Mouse (Mus musculus) midbrain, embryonic 13.5 days (tissue): ENCODE data around the gene Tmem132c. TPM values are rescaled to one million over a fixed set of nuclear protein-coding genes. Genes with fewer than 3 reads are reported as not detected.
A peak's percentile ranks its signal among the peaks of the same experiment; 100 is the strongest.

Source experiments
- ATAC-seq: fragments of 200-750 bp; cut with Nextera tagmentation; 2 replicates; pipeline ENCODE4 v1.8.0; 2017; ENCODE audit warnings: mild to moderate bottlenecking, moderate TSS enrichment, moderate library complexity
- H3K27ac ChIP-seq: fragments of 300-500 bp; sonication (generic); 2 replicates; pipeline ENCODE4 v1.5.1; 2015; ENCODE audit warnings: inconsistent platforms, mild to moderate bottlenecking, moderate library complexity
- H3K27me3 ChIP-seq: fragments of 300-500 bp; sonication (generic); 2 replicates; pipeline ENCODE4 v1.6.1; 2015; ENCODE audit warnings: mild to moderate bottlenecking, inconsistent platforms
- H3K36me3 ChIP-seq: fragments of 300-500 bp; sonication (generic); 2 replicates; pipeline ENCODE4 v1.6.1; 2015; ENCODE audit warnings: mild to moderate bottlenecking, inconsistent platforms
- H3K4me1 ChIP-seq: fragments of 300-500 bp; sonication (generic); replicated peaks from 2 replicates; pipeline ENCODE4 v1.6.1; 2015; ENCODE audit warnings: inconsistent platforms
- H3K4me2 ChIP-seq: fragments of 300-500 bp; sonication (generic); replicated peaks from 2 replicates; pipeline ENCODE4 v1.6.1; 2015; ENCODE audit warnings: moderate library complexity, mild to moderate bottlenecking, inconsistent platforms
- H3K4me3 ChIP-seq: fragments of 300-500 bp; sonication (generic); replicated peaks from 2 replicates; pipeline ENCODE4 v1.5.1; 2015; ENCODE audit warnings: mild to moderate bottlenecking, inconsistent platforms
- H3K9ac ChIP-seq: fragments of 300-500 bp; sonication (generic); replicated peaks from 2 replicates; pipeline ENCODE4 v1.6.1; 2015; ENCODE audit warnings: mild to moderate bottlenecking, inconsistent platforms
- H3K9me3 ChIP-seq: fragments of 300-500 bp; sonication (generic); 2 replicates; pipeline ENCODE4 v1.6.1; 2016; ENCODE audit warnings: mild to moderate bottlenecking, inconsistent platforms
- WGBS: fragments of 180-500 bp; shearing (Covaris S2); methylation state at CpG from one replicate; pipeline ENCODE4 v1.1.7; 2015; 5-methylcytosine and 5-hydroxymethylcytosine counted together
- polyA plus RNA-seq: library from polyadenylated mRNA; unstranded; fragments of >200 nt; fragmentation: Nextera tagmentation; extraction: Ambion mirVana; gene quantifications from 2 replicates; pipeline ENCODE4 v1.2.1, GENCODE M21; 2015

Tmem132c gene
- polyA plus RNA-seq, 1 experiment from 2014 or later, result 11.2 TPM

DNA sequence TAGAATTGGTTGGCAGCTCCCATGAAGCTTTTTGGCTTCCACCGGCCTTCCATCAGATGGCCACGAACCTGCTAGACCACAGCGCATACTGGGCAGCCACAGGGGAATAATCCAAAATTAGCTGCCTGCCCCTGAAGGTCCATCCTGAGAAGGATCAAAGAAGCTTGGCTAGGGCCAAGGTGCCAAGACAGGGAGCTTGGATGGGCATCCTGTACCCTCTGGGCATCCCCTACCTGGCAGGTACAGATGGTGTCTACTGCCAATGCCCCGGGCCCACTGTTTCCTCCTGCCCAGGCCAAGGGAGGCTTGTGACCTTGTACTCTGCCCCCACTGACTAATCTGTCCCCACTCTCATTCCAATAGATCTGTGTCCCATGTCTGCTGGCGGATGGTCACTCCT, 195.2 kb downstream of the Tmem132c start:
- no peaks in the 10 kb centered on the region for H3K27me3 ChIP-seq
- no peak overlapping the region for H3K4me3 ChIP-seq
- H3K4me1 ChIP-seq, result peaks cover 3% of the 10 kb centered on the region
- no peaks in the 10 kb centered on the region for H3K9me3 ChIP-seq
- 92% methylated on average over 5 of the region's 5 CpGs for WGBS
- no peak for ATAC-seq
- H3K4me2 ChIP-seq, result no peak overlapping the region
- H3K36me3 ChIP-seq, result no peaks in the 10 kb centered on the region
- no peak overlapping the region for H3K27ac ChIP-seq
- no peak overlapping the region for H3K9ac ChIP-seq

DNA sequence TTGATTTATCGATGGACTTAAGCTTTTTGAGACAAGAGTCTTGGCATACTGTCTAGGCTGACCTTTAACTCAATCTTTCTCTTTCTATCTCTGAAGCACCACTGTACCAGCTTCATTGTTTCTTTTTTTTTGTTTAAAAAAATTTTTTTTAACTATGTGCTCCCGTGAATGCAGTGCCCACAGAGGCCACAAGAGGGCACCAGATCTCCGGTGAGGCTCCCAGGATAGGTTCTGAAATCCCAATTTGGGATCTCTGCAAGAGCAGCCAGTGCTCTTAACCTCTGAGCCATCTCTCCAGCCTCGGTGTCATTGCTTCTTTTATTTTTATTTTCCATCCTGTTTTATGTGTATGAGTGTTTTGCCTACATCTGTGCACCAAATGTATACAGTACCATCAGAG, 197.0 kb downstream of the Tmem132c start:
- Histone ChIP-seq H3K9ac (no peak overlapping the region), H3K27me3 (no peaks in the 10 kb centered on the region)
- no peak for ATAC-seq

DNA sequence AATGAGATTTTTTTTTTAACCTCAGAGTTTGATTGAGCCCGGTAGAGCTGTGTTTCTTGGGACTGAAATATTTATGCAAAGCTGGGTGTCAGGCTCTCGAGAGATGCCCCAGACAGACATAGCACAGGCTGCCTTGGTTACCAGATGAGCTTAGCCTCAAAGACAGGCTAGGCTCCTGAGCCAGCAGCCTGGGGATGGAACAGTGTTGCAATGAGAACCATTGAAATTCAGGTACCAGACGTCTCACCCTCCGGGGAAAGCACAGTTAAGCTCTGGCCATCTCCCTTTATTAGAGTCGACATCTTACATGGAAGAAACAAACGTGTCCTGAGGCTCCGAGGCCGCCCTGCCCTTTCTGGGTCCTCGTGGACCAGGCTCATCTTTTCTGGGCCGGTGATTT, 200.4 kb downstream of the Tmem132c start:
- H3K4me3 ChIP-seq, result no peak overlapping the region
- 18% methylated on average over 10 of the region's 10 CpGs for WGBS
- ATAC-seq, result peak; percentile 76
- no peaks in the 10 kb centered on the region for H3K27me3 ChIP-seq
- H3K4me1 ChIP-seq, result peaks cover 11% of the 10 kb centered on the region
- H3K9ac ChIP-seq, result no peak overlapping the region
- no peaks in the 10 kb centered on the region for H3K36me3 ChIP-seq
- 0 out of 2 replicates have a peak overlapping the region, but pooled peaks have one; percentile 32 for H3K27ac ChIP-seq
- no peaks in the 10 kb centered on the region for H3K9me3 ChIP-seq
- no peak overlapping the region for H3K4me2 ChIP-seq

More for the DNA sequence above, 197.0 kb downstream of the Tmem132c start:
- Histone ChIP-seq H3K27ac (no peak overlapping the region), H3K4me1 (peaks cover 11% of the 10 kb centered on the region), H3K4me2 (no peak overlapping the region), H3K36me3 (no peaks in the 10 kb centered on the region), H3K9me3 (no peaks in the 10 kb centered on the region), H3K4me3 (no peak overlapping the region)
- 93% methylated on average over 4 of the region's 4 CpGs for WGBS

DNA sequence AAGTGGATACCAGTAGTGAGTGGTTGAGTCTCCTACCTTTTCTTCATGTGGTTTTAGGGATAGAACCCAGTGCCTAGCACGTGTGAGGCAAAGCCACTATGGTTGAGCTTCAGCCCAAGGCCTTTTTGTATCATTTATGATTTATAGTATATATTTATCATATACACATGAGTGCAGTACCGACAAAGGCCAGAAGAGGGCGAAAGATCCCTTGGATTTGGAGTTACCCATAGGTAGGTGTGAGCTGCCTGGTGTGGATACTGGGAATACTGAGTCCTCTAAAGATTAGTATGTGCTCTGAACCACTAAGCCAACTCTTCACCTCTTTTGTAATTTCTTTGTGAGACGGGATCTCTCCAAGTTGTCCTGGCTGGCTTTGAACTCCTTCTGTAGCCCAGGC, 212.0 kb downstream of the Tmem132c start:
- Histone ChIP-seq H3K4me3 (no peak overlapping the region), H3K27ac (no peak overlapping the region), H3K4me2 (no peak overlapping the region), H3K4me1 (no peaks in the 10 kb centered on the region), H3K9ac (no peak overlapping the region), H3K36me3 (no peaks in the 10 kb centered on the region), H3K9me3 (no peaks in the 10 kb centered on the region; the same call in 1 of the 2 replicates), H3K27me3 (no peaks in the 10 kb centered on the region)
- ATAC-seq, result no peak
- 31% methylated on average over 4 of the region's 4 CpGs for WGBS

DNA sequence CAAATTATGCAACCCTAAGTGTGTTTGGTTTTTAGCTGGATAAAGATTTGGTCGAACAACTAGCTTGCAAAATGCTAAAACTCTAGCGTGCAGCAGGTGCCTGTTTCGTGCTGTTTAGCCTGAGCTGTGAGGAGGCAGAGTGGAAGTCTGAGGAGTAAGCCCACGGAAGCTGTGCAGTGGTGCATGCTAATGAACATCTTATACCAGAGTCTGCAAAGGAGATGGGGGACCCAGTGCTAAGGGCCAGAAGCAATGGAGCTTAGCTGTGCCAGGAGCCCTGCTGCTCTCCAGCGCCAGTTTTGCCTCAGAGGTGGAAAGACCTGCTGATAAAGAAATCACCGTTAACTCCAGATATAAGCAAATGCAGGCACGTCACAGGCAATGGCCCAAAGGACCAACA, 212.5 kb downstream of the Tmem132c start:
- no peak for ATAC-seq
- Histone ChIP-seq H3K4me1 (no peaks in the 10 kb centered on the region), H3K27me3 (no peaks in the 10 kb centered on the region), H3K4me3 (no peak overlapping the region), H3K9ac (no peak overlapping the region), H3K4me2 (no peak overlapping the region), H3K36me3 (no peaks in the 10 kb centered on the region), H3K9me3 (no peaks in the 10 kb centered on the region), H3K27ac (no peak overlapping the region)
- 66% methylated on average over 7 of the region's 7 CpGs for WGBS

DNA sequence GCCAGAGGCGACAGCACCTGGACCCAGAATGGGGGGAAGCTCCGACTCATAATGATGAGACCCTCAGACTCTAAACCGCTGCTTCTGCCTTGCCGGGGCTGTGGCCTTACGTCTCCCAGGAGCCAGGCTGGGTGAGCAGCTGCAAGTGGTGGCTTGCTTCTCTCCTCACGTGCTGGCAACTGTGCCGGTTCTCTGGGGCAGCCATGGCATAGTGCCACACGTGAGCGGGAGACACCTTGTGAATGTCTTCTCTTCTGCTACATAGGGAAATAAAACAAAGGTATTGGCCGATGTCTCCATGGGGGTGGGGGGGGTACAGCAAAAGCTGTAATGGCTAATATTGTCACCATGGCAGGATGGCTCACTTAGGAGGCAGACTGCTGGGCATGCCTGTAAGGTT, 214.5 kb downstream of the Tmem132c start:
- Histone ChIP-seq H3K4me2 (no peak overlapping the region), H3K36me3 (no peaks in the 10 kb centered on the region), H3K4me3 (no peak overlapping the region), H3K9me3 (no peaks in the 10 kb centered on the region), H3K4me1 (no peaks in the 10 kb centered on the region), H3K27me3 (no peaks in the 10 kb centered on the region), H3K9ac (no peak overlapping the region), H3K27ac (no peak overlapping the region)
- 86% methylated on average over 10 of the region's 10 CpGs for WGBS
- no peak for ATAC-seq

DNA sequence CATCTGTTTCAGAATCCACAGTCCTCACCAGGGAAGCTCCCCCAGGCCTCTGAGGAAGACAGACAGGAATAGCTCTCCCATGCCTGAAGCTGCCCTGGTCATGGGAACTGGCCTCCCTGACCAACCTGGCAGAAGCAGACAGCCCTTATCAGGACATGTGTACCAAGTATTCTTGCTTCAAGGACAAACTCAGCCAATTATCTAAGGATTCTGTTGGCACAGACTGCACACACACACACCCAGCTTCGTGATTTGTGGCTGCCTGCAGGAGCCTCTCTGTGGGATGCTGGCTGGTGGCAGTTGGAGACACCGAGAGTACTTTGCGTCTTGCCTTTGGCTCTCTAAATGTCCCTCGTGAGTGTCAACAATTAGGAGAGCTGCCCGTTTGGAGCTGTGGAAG, 226.5 kb downstream of the Tmem132c start:
- Histone ChIP-seq H3K9ac (no peak overlapping the region), H3K36me3 (no peaks in the 10 kb centered on the region), H3K4me2 (no peak overlapping the region), H3K27me3 (0 out of 2 replicates have a peak, but pooled peaks cover 5% of the 10 kb centered on the region), H3K4me1 (peaks cover 9% of the 10 kb centered on the region; the same call in 1 of the 2 replicates), H3K4me3 (no peak overlapping the region), H3K27ac (no peak overlapping the region), H3K9me3 (no peaks in the 10 kb centered on the region)
- ATAC-seq, result no peak
- 52% methylated on average over 5 of the region's 5 CpGs for WGBS

DNA sequence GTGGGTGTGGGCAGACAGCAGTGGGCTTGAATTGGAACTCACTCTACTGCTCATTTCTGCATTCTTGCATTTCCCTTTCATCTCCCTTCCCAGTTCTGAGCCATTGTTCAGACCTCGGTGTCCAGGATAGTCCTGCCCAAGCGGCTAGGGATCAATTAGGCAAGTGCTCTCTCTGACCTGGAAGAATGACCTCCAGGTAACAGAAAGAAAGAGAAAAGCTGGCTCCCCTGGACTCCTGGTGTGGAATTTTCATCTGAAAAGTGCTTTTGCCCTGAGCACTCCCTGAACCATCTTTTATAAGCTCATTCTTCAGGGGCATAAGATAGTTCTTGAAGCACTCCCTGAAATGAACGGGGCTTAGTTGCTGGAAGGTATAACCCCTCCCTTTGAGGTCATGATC, 228.7 kb downstream of the Tmem132c start:
- H3K4me2 ChIP-seq, result no peak overlapping the region
- no peaks in the 10 kb centered on the region for H3K9me3 ChIP-seq
- no peak overlapping the region for H3K4me3 ChIP-seq
- no peaks in the 10 kb centered on the region for H3K36me3 ChIP-seq
- H3K27ac ChIP-seq, result no peak overlapping the region
- ATAC-seq, result no peak
- 0 out of 2 replicates have a peak, but pooled peaks cover 5% of the 10 kb centered on the region for H3K27me3 ChIP-seq
- 14% methylated on average over 3 of the region's 3 CpGs for WGBS
- H3K9ac ChIP-seq, result no peak overlapping the region
- H3K4me1 ChIP-seq, result peaks cover 9% of the 10 kb centered on the region; the same call in 1 of the 2 replicates

DNA sequence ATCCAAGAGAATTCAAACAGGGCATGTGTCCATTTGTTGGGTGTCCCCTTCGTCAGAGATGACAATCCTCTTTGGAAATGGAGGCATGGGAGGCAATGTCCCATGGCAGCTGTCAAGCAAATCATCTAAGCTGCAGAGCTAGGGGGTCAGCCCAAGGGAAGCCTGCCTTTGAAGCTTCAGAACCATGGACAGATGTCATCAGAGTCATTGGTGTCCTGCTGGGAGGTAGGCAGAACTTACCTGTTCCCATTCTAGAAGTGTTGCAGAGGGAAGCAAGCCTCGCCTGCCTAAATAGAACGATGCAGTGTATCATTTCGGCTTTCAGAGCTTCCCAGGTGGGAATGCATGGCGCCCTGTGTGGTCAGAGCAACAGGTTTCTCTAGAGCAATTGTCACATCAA, 230.3 kb downstream of the Tmem132c start:
- WGBS, result 64% methylated on average over 5 of the region's 5 CpGs
- Histone ChIP-seq H3K27me3 (peaks cover 10% of the 10 kb centered on the region; the same call in 1 of the 2 replicates), H3K36me3 (no peaks in the 10 kb centered on the region), H3K9ac (no peak overlapping the region), H3K27ac (no peak overlapping the region), H3K9me3 (no peaks in the 10 kb centered on the region), H3K4me1 (peaks cover 9% of the 10 kb centered on the region), H3K4me2 (no peak overlapping the region), H3K4me3 (no peak overlapping the region)
- ATAC-seq, result no peak

DNA sequence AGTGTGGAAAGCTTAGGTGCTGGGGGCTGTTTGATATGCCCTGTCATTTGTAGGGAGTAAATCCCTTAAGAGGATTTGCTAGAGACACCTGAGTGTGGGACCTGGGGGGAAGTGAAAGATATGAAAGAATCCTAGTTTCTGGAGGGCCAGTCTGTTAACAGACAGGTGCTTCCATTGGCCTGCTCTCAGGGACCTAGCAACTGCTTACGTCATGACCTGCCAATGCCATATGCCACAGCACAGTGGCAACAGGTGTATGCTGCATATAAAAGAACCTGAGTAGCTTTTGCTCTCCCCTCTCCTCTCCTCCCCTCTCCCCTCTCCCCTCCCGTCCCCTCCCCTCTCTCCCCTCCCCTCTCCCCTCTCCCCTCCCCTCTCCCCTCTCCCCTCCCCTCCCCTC, 232.1 kb downstream of the Tmem132c start:
- no peaks in the 10 kb centered on the region for H3K36me3 ChIP-seq
- peaks cover 13% of the 10 kb centered on the region; the same call in 1 of the 2 replicates for H3K27me3 ChIP-seq
- H3K4me2 ChIP-seq, result no peak overlapping the region
- no peak for ATAC-seq
- 33% methylated on average over 2 of the region's 2 CpGs for WGBS
- no peak overlapping the region for H3K9ac ChIP-seq
- no peak overlapping the region for H3K4me3 ChIP-seq
- H3K27ac ChIP-seq, result no peak overlapping the region
- H3K4me1 ChIP-seq, result peaks cover 19% of the 10 kb centered on the region
- no peaks in the 10 kb centered on the region for H3K9me3 ChIP-seq

DNA sequence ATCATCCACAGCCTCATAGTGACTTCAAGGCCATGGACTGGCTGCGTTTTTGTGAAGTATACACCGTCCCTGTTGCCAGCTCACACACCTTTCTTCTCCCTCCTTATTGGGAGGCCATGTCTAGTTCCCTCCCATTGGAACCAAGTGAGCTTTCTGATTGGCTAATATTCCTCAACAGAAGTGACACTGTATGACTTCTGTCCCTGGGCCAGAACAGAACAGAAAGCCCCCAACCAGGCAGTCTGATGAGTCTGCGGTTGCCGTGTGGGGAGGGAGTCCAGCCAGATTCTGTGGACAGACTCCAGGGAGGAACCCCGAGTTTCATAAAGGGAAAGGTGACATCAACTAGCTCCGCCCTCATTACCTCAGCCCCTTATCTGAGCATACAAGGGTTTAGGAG, 233.2 kb downstream of the Tmem132c start:
- ATAC-seq, result no peak
- 85% methylated on average over 6 of the region's 6 CpGs for WGBS

DNA sequence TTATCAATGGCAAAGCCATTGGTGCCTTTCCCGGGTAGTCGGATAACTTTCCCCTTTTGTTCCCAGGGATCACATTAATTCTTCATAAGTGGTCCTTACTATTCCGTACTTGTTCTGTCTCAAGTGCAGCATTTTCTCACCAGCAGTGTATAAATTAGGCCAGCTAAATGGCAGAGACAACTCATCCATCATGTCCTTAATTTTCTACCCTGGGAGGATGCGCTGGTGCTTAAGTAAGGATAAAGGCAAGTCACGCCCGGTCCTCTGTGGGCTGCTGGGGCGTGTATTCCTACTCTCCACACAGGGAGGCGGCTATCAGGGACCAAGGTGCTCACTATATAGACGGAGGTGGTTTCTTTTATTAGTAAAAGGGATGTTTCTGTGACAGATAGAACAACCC, 236.2 kb downstream of the Tmem132c start:
- WGBS, result 5% methylated on average over 9 of the region's 9 CpGs

More for the DNA sequence above, 233.2 kb downstream of the Tmem132c start:
- Histone ChIP-seq H3K9ac (no peak overlapping the region), H3K36me3 (no peaks in the 10 kb centered on the region), H3K27ac (no peak overlapping the region), H3K4me1 (peaks cover 20% of the 10 kb centered on the region), H3K27me3 (peaks cover 13% of the 10 kb centered on the region; the same call in 1 of the 2 replicates), H3K9me3 (no peaks in the 10 kb centered on the region), H3K4me2 (no peak overlapping the region), H3K4me3 (no peak overlapping the region)

DNA sequence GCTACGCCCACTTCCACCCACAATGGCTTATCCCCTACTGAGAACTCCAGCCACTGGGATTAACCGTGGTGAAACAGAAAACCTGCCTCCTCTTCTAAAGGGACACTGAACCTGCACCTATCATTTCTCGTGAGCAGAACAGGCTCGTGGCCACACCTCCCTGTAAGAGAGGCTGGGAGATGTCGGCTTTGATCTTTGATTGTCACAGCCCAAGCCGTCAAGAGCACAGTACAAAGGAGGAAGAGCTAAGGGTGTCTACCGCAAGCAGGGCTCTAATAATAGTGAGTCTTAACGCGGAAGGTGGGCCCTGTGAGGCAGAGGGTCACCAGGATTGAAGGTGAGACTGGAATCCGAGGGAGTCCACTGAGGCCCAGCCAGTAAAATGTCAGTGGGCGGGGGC, 236.7 kb downstream of the Tmem132c start:
- 0 out of 2 replicates have a peak overlapping the region, but pooled peaks have one; percentile 15 for H3K4me2 ChIP-seq
- H3K9ac ChIP-seq, result no peak overlapping the region
- H3K9me3 ChIP-seq, result no peaks in the 10 kb centered on the region
- no peak overlapping the region for H3K4me3 ChIP-seq
- H3K36me3 ChIP-seq, result no peaks in the 10 kb centered on the region
- WGBS, result 12% methylated on average over 11 of the region's 11 CpGs
- 0 out of 2 replicates have a peak overlapping the region, but pooled peaks have one; percentile 25 for H3K27ac ChIP-seq
- H3K4me1 ChIP-seq, result peaks cover 17% of the 10 kb centered on the region
- H3K27me3 ChIP-seq, result peaks cover 9% of the 10 kb centered on the region; the same call in 1 of the 2 replicates
- ATAC-seq, result peak; percentile 55; the same call in 1 of the 2 replicates

More for the DNA sequence above, 236.2 kb downstream of the Tmem132c start:
- peaks cover 9% of the 10 kb centered on the region; the same call in 1 of the 2 replicates for H3K27me3 ChIP-seq
- no peak overlapping the region; the same call in 1 of the 2 replicates for H3K4me2 ChIP-seq
- no peak overlapping the region for H3K4me3 ChIP-seq
- H3K9me3 ChIP-seq, result no peaks in the 10 kb centered on the region
- ATAC-seq, result peak; percentile 49
- no peaks in the 10 kb centered on the region for H3K36me3 ChIP-seq
- no peak overlapping the region for H3K27ac ChIP-seq
- H3K4me1 ChIP-seq, result peaks cover 17% of the 10 kb centered on the region
- no peak overlapping the region for H3K9ac ChIP-seq
